Mouse (Mus musculus): ENCODE data around the gene Atxn1.
A peak's percentile ranks its signal among the peaks of the same experiment; 100 is the strongest.

DNA sequence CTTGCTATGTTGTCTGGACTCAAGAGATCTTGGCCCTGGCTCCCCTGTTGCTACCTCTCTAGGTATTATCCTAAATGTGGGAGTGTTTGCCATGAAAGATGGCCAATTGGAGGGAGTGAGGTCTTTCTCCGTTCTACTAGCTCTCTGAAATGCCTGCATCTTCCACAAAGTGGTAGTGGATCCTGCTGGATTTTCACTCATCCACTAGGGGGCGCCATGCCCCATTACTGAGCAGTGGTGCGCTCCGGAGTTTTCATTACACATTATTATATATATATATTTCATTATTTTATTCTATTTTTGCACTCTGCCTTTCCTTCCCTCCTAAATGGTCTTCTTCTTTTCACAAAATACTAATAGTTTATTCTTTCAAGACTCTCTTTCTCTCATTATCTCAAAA is 392.0 kb downstream of the Atxn1 start:
- TF ChIP-seq POLR2A (IDR thresholded peaks at IDR 0.05; ENCODE audit: borderline replicate concordance, extremely low read depth, low read depth, low read length) (no peak), CTCF (IDR thresholded peaks at IDR 0.05; ENCODE audit: insufficient read depth, low read length) (peak; percentile 74)

Data from lung, adult 2 months (tissue).